ENCODE assay signal across 13 mouse cellular contexts in the genomic region with DNA sequence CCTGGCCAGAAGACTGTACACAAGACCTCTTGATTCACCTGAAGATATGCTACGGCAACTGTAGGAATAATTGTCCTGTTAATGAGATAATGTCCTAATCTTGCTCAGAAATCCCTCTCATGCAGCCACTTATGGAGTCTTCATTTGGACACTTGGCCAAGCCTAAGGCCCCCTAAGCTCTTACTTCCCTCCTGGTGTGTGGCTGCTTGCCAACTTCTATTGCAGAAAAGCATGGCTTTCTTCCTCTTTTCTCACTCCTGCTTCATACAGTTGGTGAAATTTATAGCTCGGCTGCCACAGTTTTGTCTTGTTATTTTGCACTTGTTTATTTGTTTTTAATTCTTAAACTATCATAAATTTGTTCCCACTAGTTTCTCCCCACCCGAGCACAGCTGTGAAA.
DNase-seq lines count a peak whose midpoint lies in the region; ATAC-seq and TF ChIP-seq lines count a peak whose summit lies in the region.
"Had no signal": no experiment of that assay in that cellular context is flagged by ENCODE, and none has a peak within 500 bp of the region (broad histone marks: within the 10 kb centered on the region; RNA-seq: fewer than 3 reads in every experiment).

No protein-coding gene starts in this region.

- H3K4me2 ChIP-seq in forebrain, embryonic 14.5 days (ENCODE audit: low read length) = no peak overlapping the region
- H3K4me2 ChIP-seq in forebrain, embryonic 13.5 days = no peak overlapping the region
- peak overlapping the region; percentile 18; the same call in 1 of the 2 replicates for H3K4me2 ChIP-seq in liver, postnatal 0 days (ENCODE audit: low read depth, low read length)
- H3K4me2 ChIP-seq in liver, embryonic 11.5 days = no peak overlapping the region
- H3K4me2 ChIP-seq: intestine, embryonic 15.5 days; neural tube, embryonic 13.5 days had no signal

- H3K27ac ChIP-seq in forebrain, embryonic 14.5 days (ENCODE audit: low read depth, low read length) = no peak overlapping the region
- no peak overlapping the region for H3K27ac ChIP-seq in forebrain, embryonic 13.5 days
- H3K27ac ChIP-seq in liver, postnatal 0 days (ENCODE audit: low read depth) = no peak overlapping the region
- H3K27ac ChIP-seq in liver, embryonic 11.5 days (ENCODE audit: low read depth, low read length) = no peak overlapping the region
- H3K27ac ChIP-seq: intestine, embryonic 15.5 days; neural tube, embryonic 13.5 days had no signal

- H3K9me3 ChIP-seq in forebrain, embryonic 14.5 days (replicated peaks; ENCODE audit: control insufficient read depth, low read length) = no peaks in the 10 kb centered on the region
- H3K9me3 ChIP-seq in forebrain, embryonic 13.5 days (replicated peaks) = no peaks in the 10 kb centered on the region
- no peaks in the 10 kb centered on the region for H3K9me3 ChIP-seq in liver, postnatal 0 days (ENCODE audit: low read length)
- no peaks in the 10 kb centered on the region for H3K9me3 ChIP-seq in liver, embryonic 11.5 days (ENCODE audit: control insufficient read depth, low read length)
- H3K9me3 ChIP-seq: intestine, embryonic 15.5 days; neural tube, embryonic 13.5 days had no signal

- no peaks in the 10 kb centered on the region for H3K27me3 ChIP-seq in forebrain, embryonic 14.5 days (replicated peaks; ENCODE audit: control insufficient read depth, insufficient read depth, low read length)
- no peaks in the 10 kb centered on the region for H3K27me3 ChIP-seq in forebrain, embryonic 13.5 days
- no peaks in the 10 kb centered on the region for H3K27me3 ChIP-seq in liver, postnatal 0 days (ENCODE audit: insufficient read depth, low read length)
- no peaks in the 10 kb centered on the region for H3K27me3 ChIP-seq in liver, embryonic 11.5 days (replicated peaks; ENCODE audit: control insufficient read depth, insufficient read depth, low read length)
- H3K27me3 ChIP-seq: intestine, embryonic 15.5 days; neural tube, embryonic 13.5 days had no signal

- H3K4me1 ChIP-seq in forebrain, embryonic 14.5 days (ENCODE audit: control insufficient read depth, insufficient read depth, low read length) = no peaks in the 10 kb centered on the region
- no peaks in the 10 kb centered on the region for H3K4me1 ChIP-seq in forebrain, embryonic 13.5 days
- H3K4me1 ChIP-seq in liver, postnatal 0 days (ENCODE audit: insufficient read depth) = no peaks in the 10 kb centered on the region; the same call in 1 of the 2 replicates
- H3K4me1 ChIP-seq in liver, embryonic 11.5 days (replicated peaks; ENCODE audit: control insufficient read depth, insufficient read depth, low read length) = no peaks in the 10 kb centered on the region
- H3K4me1 ChIP-seq: intestine, embryonic 15.5 days; neural tube, embryonic 13.5 days had no signal

- no peaks in the 10 kb centered on the region for H3K36me3 ChIP-seq in forebrain, embryonic 14.5 days (ENCODE audit: control insufficient read depth, insufficient read depth, low read length)
- H3K36me3 ChIP-seq in forebrain, embryonic 13.5 days (ENCODE audit: poor library complexity, severe bottlenecking) = no peaks in the 10 kb centered on the region
- no peaks in the 10 kb centered on the region for H3K36me3 ChIP-seq in liver, postnatal 0 days (replicated peaks; ENCODE audit: insufficient read depth, low read length)
- no peaks in the 10 kb centered on the region for H3K36me3 ChIP-seq in liver, embryonic 11.5 days (ENCODE audit: control insufficient read depth, insufficient read depth, low read length)
- H3K36me3 ChIP-seq: intestine, embryonic 15.5 days; neural tube, embryonic 13.5 days had no signal

- no peak overlapping the region for H3K4me3 ChIP-seq in forebrain, embryonic 14.5 days (ENCODE audit: low read depth, low read length)
- no peak overlapping the region for H3K4me3 ChIP-seq in forebrain, embryonic 13.5 days
- no peak overlapping the region for H3K4me3 ChIP-seq in liver, postnatal 0 days (ENCODE audit: low read depth, low read length)
- H3K4me3 ChIP-seq in liver, embryonic 11.5 days (ENCODE audit: low read depth, low read length) = no peak overlapping the region
- H3K4me3 ChIP-seq: intestine, embryonic 15.5 days; neural tube, embryonic 13.5 days had no signal

- no peak for TF ChIP-seq CTCF in liver, postnatal 0 days (IDR thresholded peaks at IDR 0.05; ENCODE audit: low read depth)

- WGBS in forebrain, embryonic 14.5 days = 83% methylated on average over 3 of the region's 3 CpGs
- WGBS in forebrain, embryonic 13.5 days = 88% methylated on average over 3 of the region's 3 CpGs
- WGBS in liver, postnatal 0 days (ENCODE audit: insufficient replicate concordance) = 32% methylated on average over 3 of the region's 3 CpGs
- WGBS in liver, embryonic 11.5 days = 60% methylated on average over 3 of the region's 3 CpGs

- no peak for TF ChIP-seq EP300 in liver, postnatal 0 days (IDR thresholded peaks at IDR 0.05; ENCODE audit: low read depth)

- no peak for ATAC-seq in forebrain, embryonic 14.5 days
- ATAC-seq in forebrain, embryonic 13.5 days = no peak
- ATAC-seq in liver, postnatal 0 days = no peak
- ATAC-seq in liver, embryonic 11.5 days (replicated peaks; ENCODE audit: low FRiP score) = no peak
- ATAC-seq in common myeloid progenitor, adult 5-6 weeks (replicated peaks; ENCODE audit: low read depth, poor library complexity, severe bottlenecking) = peak; percentile 93
- ATAC-seq in megakaryocyte-erythroid progenitor cell, adult 5-6 weeks (replicated peaks; ENCODE audit: low FRiP score, low TSS enrichment, poor library complexity, severe bottlenecking) = no peak
- ATAC-seq: intestine, embryonic 15.5 days had no signal

- DNase-seq in forebrain, embryonic 14.5 days (ENCODE audit: low spot score) = peak; percentile 7
- DNase-seq in liver, postnatal 0 days = peak; percentile 14
- no peak for DNase-seq in liver, embryonic 11.5 days (ENCODE audit: low spot score)
- DNase-seq in brain, adult 2 months (ENCODE audit: low read depth, low spot score) = peak; percentile 60
- DNase-seq in gastrocnemius, postnatal 4 days (ENCODE audit: low spot score in 2 of 2) = no peak
- DNase-seq: adrenal gland, postnatal 10 days; gastrocnemius, postnatal 25 days; thymus, adult 18-20 months had no signal

- no peak overlapping the region for H3K9ac ChIP-seq in forebrain, embryonic 14.5 days (ENCODE audit: low read length)
- H3K9ac ChIP-seq in forebrain, embryonic 13.5 days = no peak overlapping the region
- no peak overlapping the region for H3K9ac ChIP-seq in liver, postnatal 0 days (replicated peaks)
- H3K9ac ChIP-seq in liver, embryonic 11.5 days (ENCODE audit: low read depth, low read length) = no peak overlapping the region
- H3K9ac ChIP-seq: intestine, embryonic 15.5 days; neural tube, embryonic 13.5 days had no signal

Comparison
In these comparisons a context has a peak if more than half of its experiments do, and no peak if none do; other contexts are left out.
1. DNase-seq: peak in forebrain, embryonic 14.5 days (single experiment), liver, postnatal 0 days (single experiment) and brain, adult 2 months (single experiment); none in liver, embryonic 11.5 days (single experiment) and gastrocnemius, postnatal 4 days (0 of 2).